Mouse (Mus musculus): ENCODE measurements around the gene Cib2.

GRCm38 (mm10) chr9:54536236-54536635 lies 23.8 kb downstream of the Cib2 start:
- no peak for TF ChIP-seq CTCF (IDR thresholded peaks at IDR 0.05; ENCODE audit: low read depth)
- no peak for TF ChIP-seq EP300 (IDR thresholded peaks at IDR 0.05; ENCODE audit: low read depth)
